Mouse (Mus musculus) MEL (cell line): Measurements from ENCODE around the gene RPS10-NUDT3. TPM values are rescaled to one million over a fixed set of nuclear protein-coding genes. Genes with fewer than 3 reads are reported as not detected.

Experiments
- DNase-seq: peaks from one replicate; pipeline ENCODE4 v3.0.0; 2011; ENCODE audit warnings: low read depth, low spot score
- H3K27ac ChIP-seq: 2 replicates; pipeline ENCODE4 v1.5.1; 2012; ENCODE audit warnings: low read depth, mild to moderate bottlenecking, control low read depth, low read length, moderate library complexity; ENCODE audit not compliant: control insufficient read depth
- H3K27me3 ChIP-seq, 2 experiments: fragments of 150-350 bp in 1 of 2; sonication (generic) in 1 of 2; 2 replicates each; pipeline ENCODE4 v1.6.1; 2012; ENCODE audit warnings: low read length in 2 of 2, mild to moderate bottlenecking in 2 of 2, improper control_type of control experiment in 1 of 2, moderate library complexity in 1 of 2; ENCODE audit not compliant: insufficient read depth in 2 of 2, control insufficient read depth in 1 of 2
- H3K36me3 ChIP-seq, 2 experiments: 2 replicates each; pipeline ENCODE4 v1.6.1; 2012 to 2014; ENCODE audit warnings: low read length in 2 of 2, improper control_type of control experiment in 1 of 2, inconsistent platforms in 1 of 2, mild to moderate bottlenecking in 1 of 2; ENCODE audit not compliant: insufficient read depth in 2 of 2, control insufficient read depth in 1 of 2
- H3K4me1 ChIP-seq, 2 experiments: fragments of 150-350 bp in 1 of 2; sonication (generic) in 1 of 2; 2 replicates each; pipeline ENCODE4 v1.6.1; 2012; ENCODE audit warnings: low read length in 2 of 2, improper control_type of control experiment in 1 of 2, mild to moderate bottlenecking in 1 of 2; ENCODE audit not compliant: insufficient read depth in 2 of 2, control insufficient read depth in 1 of 2
- H3K4me3 ChIP-seq, 2 experiments: fragments of 150-350 bp in 1 of 2; sonication (generic) in 1 of 2; 2 replicates each; pipeline ENCODE4 v1.5.1; 2012; ENCODE audit warnings: low read depth in 2 of 2, low read length in 2 of 2, mild to moderate bottlenecking in 2 of 2, moderate library complexity in 2 of 2, control low read depth in 1 of 2, improper control_type of control experiment in 1 of 2; ENCODE audit not compliant: control insufficient read depth in 1 of 2, insufficient read depth in 1 of 2
- H3K79me2 ChIP-seq: 2 replicates; pipeline ENCODE4 v1.6.1; 2012; ENCODE audit warnings: mild to moderate bottlenecking, low read length, moderate library complexity; ENCODE audit not compliant: control insufficient read depth, poor library complexity, insufficient read depth
- H3K9ac ChIP-seq: 2 replicates; pipeline ENCODE4 v1.6.1; 2012; ENCODE audit warnings: low read depth, mild to moderate bottlenecking, control low read depth, low read length, moderate library complexity; ENCODE audit not compliant: control insufficient read depth, poor library complexity, severe bottlenecking
- H3K9me3 ChIP-seq: fragments of 150-350 bp; sonication (generic); replicated peaks from 2 replicates; pipeline ENCODE4 v1.6.1; 2012; ENCODE audit warnings: mild to moderate bottlenecking, low read length, improper control_type of control experiment, moderate library complexity; ENCODE audit not compliant: insufficient read depth
- CHD2 ChIP-seq: IDR thresholded peaks from 2 replicates; pipeline ENCODE4 v1.6.1; 2011; ENCODE audit warnings: low read length, improper control_type of control experiment
- EP300 ChIP-seq, 2 experiments: IDR thresholded peaks; 2 replicates each; pipeline ENCODE4 v1.6.1; 2011; ENCODE audit warnings: improper control_type of control experiment in 2 of 2, low read length in 2 of 2, low read depth in 1 of 2, mild to moderate bottlenecking in 1 of 2
- ETS1 ChIP-seq: IDR thresholded peaks from 2 replicates; pipeline ENCODE4 v1.6.1; 2012; ENCODE audit warnings: low read depth, mild to moderate bottlenecking, inconsistent platforms, low read length, improper control_type of control experiment, moderate library complexity
- GATA1 ChIP-seq: IDR thresholded peaks from 2 replicates; pipeline ENCODE4 v1.6.1; 2011; ENCODE audit warnings: low read depth, low read length, improper control_type of control experiment
- JUND ChIP-seq: IDR thresholded peaks from 2 replicates; pipeline ENCODE4 v1.6.1; 2011; ENCODE audit warnings: low read depth, mild to moderate bottlenecking, improper control_type of control experiment, low read length
- MAX ChIP-seq: IDR thresholded peaks from 2 replicates; pipeline ENCODE4 v1.6.1; 2011; ENCODE audit warnings: low read length, improper control_type of control experiment
- MXI1 ChIP-seq: IDR thresholded peaks from 2 replicates; pipeline ENCODE4 v1.6.1; 2011; ENCODE audit warnings: mild to moderate bottlenecking, low read depth, low read length, improper control_type of control experiment
- POLR2AphosphoS5 ChIP-seq: IDR thresholded peaks from 2 replicates; pipeline ENCODE4 v1.6.1; 2012; ENCODE audit warnings: low read depth, borderline replicate concordance, mild to moderate bottlenecking, inconsistent platforms, low read length, moderate library complexity, mixed read lengths
- RAD21 ChIP-seq: IDR thresholded peaks from 2 replicates; pipeline ENCODE4 v1.6.1; 2011; ENCODE audit warnings: mild to moderate bottlenecking, low read depth, low read length, improper control_type of control experiment
- RCOR1 ChIP-seq: IDR thresholded peaks from 2 replicates; pipeline ENCODE4 v1.6.1; 2012; ENCODE audit warnings: low read depth, mild to moderate bottlenecking, inconsistent platforms, low read length, improper control_type of control experiment
- SIN3A ChIP-seq: IDR thresholded peaks from 2 replicates; pipeline ENCODE4 v1.6.1; 2012; ENCODE audit warnings: low read length, improper control_type of control experiment, inconsistent platforms
- TAL1 ChIP-seq: IDR thresholded peaks from 2 replicates; pipeline ENCODE4 v1.6.1; 2012; ENCODE audit warnings: mild to moderate bottlenecking, inconsistent platforms, low read length, moderate library complexity, mixed read lengths
- TCF12 ChIP-seq: IDR thresholded peaks from 2 replicates; pipeline ENCODE4 v1.6.1; 2014; ENCODE audit warnings: low read depth, mild to moderate bottlenecking, inconsistent platforms, low read length, improper control_type of control experiment, moderate library complexity
- UBTF ChIP-seq: IDR thresholded peaks from 2 replicates; pipeline ENCODE4 v1.6.1; 2012; ENCODE audit warnings: low read depth, mild to moderate bottlenecking, inconsistent platforms, low read length, improper control_type of control experiment, moderate library complexity, borderline replicate concordance; ENCODE audit not compliant: insufficient read depth
- ZKSCAN1 ChIP-seq: IDR thresholded peaks from 2 replicates; pipeline ENCODE4 v1.6.1; 2012; ENCODE audit warnings: low read depth, mild to moderate bottlenecking, inconsistent platforms, low read length, improper control_type of control experiment, moderate library complexity
- polyA plus RNA-seq, 2 experiments: library from polyadenylated mRNA; stranded (reverse) in 1 of 2; unstranded in 1 of 2; fragments of >175 nt in 1 of 2; fragments of >200 nt in 1 of 2; gene quantifications; 2 replicates each; pipeline versions ENCODE4 v1.2.1 to v1.2.4; 2012; ENCODE audit warnings: low replicate concordance in 2 of 2, low read depth in 1 of 2; ENCODE audit not compliant: insufficient read length in 2 of 2, insufficient read depth in 1 of 2, missing spikeins in 1 of 2
- total RNA-seq: library from RNA; depleted of rRNA; stranded (reverse); fragments of 300-350 nt; gene quantifications from 2 replicates; pipeline ENCODE4 v1.2.3, GENCODE M21; 2012

The RPS10-NUDT3 gene
- total and polyA plus RNA-seq, 3 experiments: 37.3 TPM; not detected in 2

DNA sequence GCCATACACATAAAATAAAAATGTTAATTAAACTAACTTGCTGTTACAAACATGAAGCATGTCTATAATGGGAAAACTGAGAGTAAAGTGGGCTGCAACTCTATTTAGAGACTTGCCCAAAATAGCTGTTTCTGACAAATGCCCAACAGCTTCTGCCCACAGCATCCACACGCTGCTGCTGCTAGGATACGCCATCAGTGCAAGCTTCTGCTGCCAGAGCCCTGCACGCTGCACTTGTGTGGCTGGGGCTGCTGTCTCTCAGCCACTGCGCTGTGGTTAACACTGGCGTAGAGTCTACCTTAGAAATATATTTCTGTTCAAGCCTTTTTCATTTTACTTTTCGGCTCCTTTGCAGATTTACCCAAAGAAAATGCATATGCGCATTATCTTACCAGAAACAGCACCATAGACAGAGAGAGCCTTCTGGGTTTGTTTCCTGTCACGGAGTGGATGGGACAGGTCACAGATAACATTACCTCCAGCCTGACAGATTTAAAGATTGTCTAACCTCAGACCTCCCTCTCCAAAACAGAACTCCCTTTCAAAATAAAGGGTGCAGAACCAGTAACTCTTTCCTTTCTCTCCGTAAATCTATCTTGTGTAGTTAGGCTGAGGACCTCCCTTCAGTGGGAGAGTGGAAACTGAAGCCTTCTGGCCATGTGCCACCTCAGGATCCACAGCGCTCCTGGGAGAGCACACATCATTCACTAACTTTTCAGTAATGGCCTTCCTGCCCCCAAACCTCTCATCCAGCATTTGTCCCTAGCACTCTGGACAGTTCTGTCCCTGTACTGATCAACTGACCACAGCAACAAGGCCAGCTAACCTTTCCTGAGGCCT is 24.1 kb downstream of the RPS10-NUDT3 start:
- peak; percentile 33 for TF ChIP-seq ETS1
- TF ChIP-seq MAX: peak; percentile 19; the same call in 1 of the 2 replicates
- 0 out of 2 replicates have a peak, but pooled peaks have one; percentile 27 for TF ChIP-seq JUND
- peak; percentile 75 for TF ChIP-seq SIN3A
- peak; percentile 61; the same call in 1 of the 2 replicates for TF ChIP-seq MXI1
- TF ChIP-seq GATA1: peak; percentile 70
- peak; percentile 60 for TF ChIP-seq TCF12
- TF ChIP-seq CHD2: no peak
- TF ChIP-seq POLR2AphosphoS5: no peak
- peak; percentile 58 to 63 for TF ChIP-seq EP300 (IDR thresholded peaks at IDR 0.05; ENCODE audit: low read depth in 1 of 2, low read length in 2 of 2)
- peak; percentile 84 for TF ChIP-seq RCOR1
- peak; percentile 45 for TF ChIP-seq TAL1
- no peak for TF ChIP-seq RAD21
- Histone ChIP-seq H3K27me3 (no peaks in the 10 kb centered on the region), H3K36me3 (peaks cover 0 to 17% of the 10 kb centered on the region in 2 experiments), H3K4me3 (no peak overlapping the region), H3K4me1 (peaks cover 11 to 27% of the 10 kb centered on the region in 2 experiments), H3K27ac (peak overlapping the region; percentile 14; the same call in 1 of the 2 replicates), H3K9me3 (no peaks in the 10 kb centered on the region), H3K9ac (no peak overlapping the region), H3K79me2 (peaks cover 84% of the 10 kb centered on the region)
- DNase-seq: peak; percentile 39

DNA sequence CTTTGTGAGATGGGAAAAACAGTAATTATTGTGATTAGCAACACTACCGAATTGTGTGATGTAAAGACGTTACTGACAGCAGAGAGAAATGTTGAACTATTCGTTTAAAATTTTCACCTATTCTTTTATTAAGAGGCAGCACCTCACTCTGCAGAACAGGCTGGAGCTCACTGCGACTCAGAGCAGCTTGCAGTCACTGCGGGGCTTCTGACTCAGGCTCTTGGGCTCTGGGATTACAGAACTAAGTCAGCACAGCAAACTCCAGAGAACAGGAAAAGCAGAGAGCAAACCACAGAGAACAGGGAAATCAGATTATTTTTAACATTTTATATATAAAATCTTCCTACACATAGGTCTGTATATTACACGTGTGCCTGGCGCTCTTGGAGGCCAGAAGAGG is 25.4 kb downstream of the RPS10-NUDT3 start:
- TF ChIP-seq ZKSCAN1 (no peak), EP300 (IDR thresholded peaks at IDR 0.05; ENCODE audit: low read depth in 1 of 2, low read length in 2 of 2) (no peak), UBTF (no peak)
- peaks cover 2 to 21% of the 10 kb centered on the region in 2 experiments for H3K36me3 ChIP-seq
- H3K4me1 ChIP-seq: peaks cover 12 to 31% of the 10 kb centered on the region in 2 experiments

More for the DNA sequence above, 25.4 kb downstream of the RPS10-NUDT3 start:
- Histone ChIP-seq H3K79me2 (peaks cover 78% of the 10 kb centered on the region), H3K9me3 (no peaks in the 10 kb centered on the region), H3K27me3 (no peaks in the 10 kb centered on the region), H3K9ac (no peak overlapping the region), H3K4me3 (no peak overlapping the region), H3K27ac (no peak overlapping the region)
- no peak for DNase-seq
